Mouse (Mus musculus) CD4-positive naive resting alpha-beta T cell, adult 76 days (primary cell): ENCODE data around the gene Ap2a2. TPM values are rescaled to one million over a fixed set of nuclear protein-coding genes. Genes with fewer than 3 reads are reported as not detected.

Experiments used
- total RNA-seq: library from RNA; stranded (reverse); gene quantifications from one replicate; pipeline ENCODE4 v1.2.4, GENCODE M21; 2023

Gene Ap2a2
- 67.9 TPM for total RNA-seq

DNA sequence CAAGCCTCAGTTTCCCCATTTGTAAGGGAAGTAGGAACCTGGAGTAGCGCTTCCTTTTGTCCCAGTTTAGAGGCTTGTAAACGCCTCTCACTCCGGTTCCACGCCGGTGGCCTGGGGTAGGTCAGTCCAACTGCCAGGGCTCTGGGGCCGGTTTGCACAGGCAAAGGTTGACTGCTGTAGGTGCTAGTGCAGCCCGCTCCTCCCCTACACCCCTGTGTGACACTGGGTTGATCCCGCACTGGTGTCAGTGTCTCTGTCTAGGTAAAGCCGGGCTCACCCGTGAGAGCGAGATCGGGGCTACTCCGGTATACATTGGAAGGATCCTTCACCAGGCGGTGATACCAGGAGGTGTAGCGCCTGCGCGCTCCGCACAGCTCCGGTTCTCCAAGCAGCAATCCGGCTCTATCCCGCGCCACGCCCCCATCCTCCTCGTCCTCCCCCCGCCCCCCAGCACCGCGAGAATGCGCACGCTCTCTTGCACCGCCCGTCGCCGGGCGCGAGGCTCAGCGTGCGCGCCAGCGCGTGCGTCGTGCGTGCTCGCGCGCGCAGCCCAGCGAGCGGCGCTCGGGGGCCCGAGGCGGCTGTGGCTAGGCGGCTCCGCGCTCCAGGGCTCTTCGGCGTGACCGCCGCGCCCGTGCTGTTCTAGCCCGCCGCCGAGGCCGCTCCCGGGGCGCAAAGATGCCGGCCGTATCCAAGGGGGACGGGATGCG lies at the start of gene Ap2a2:
Gene Ap2a2, plus strand, starts transcription at position 492 of the 710 bp plus-strand sequence.

DNA sequence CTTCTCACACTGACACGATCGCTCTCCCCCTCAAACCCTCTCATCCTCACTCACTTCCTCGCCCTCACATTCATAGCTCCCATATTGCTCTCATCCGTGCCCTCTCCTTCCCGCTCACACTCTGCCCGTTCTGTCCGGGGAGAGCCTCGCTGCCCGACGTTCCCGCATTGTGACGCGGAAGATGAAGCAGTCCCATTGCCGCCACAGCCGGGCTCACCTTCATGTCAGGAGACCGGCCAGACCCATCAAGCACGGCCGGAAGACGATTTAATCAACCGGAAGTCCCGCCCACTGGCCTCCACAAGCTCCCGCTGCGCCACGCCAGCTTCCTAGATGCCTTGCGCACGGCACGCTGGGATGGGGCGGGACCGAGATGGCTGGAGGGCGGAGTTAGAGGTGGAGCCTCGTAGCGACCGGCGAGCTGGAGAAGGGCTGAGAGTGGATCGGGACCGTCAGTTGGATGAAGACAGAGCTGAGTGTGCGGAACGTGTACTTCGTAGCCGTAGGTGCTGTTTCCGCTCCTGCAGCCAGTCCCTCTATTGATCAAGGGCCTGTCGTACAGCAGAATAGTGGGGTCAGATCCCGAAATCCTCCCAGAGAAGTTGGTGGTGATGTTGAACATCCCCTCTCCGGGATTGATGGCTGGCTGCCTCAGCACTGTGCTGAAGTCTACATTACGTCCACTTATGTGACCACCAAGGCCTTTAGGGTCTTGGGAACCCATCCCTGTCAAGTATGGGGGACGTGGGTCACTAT lies 22.2 kb upstream of the Ap2a2 start, which contains the start of gene Chid1:
Gene Chid1, minus strand, starts transcription at position 302 of the 756 bp plus-strand sequence.

Other genes starting within 250 kb of the Ap2a2 start
- gene Deaf1, start 234.5 kb upstream of the Ap2a2 start, total RNA-seq = 56.9 TPM
- gene Tmem80, start 234.4 kb upstream of the Ap2a2 start, total RNA-seq = 22.6 TPM
- gene Eps8l2, start 223.3 kb upstream of the Ap2a2 start, total RNA-seq = not detected
- gene Taldo1, start 170.0 kb upstream of the Ap2a2 start, total RNA-seq = 88.3 TPM
- 29.1 TPM for gene Gatd1, start 148.0 kb upstream of the Ap2a2 start, total RNA-seq
- not detected for gene Cend1, start 132.7 kb upstream of the Ap2a2 start, total RNA-seq
- gene Slc25a22, start 124.3 kb upstream of the Ap2a2 start, total RNA-seq = 53.6 TPM
- 4.1 TPM for gene Pidd1, start 118.1 kb upstream of the Ap2a2 start, total RNA-seq
- 3,494 TPM for gene Rplp2, start 114.8 kb upstream of the Ap2a2 start, total RNA-seq
- gene Pnpla2, start 107.0 kb upstream of the Ap2a2 start, total RNA-seq = 66.5 TPM
- not detected for gene Cracr2b, start 101.1 kb upstream of the Ap2a2 start, total RNA-seq
- 14.0 TPM for gene Cd151, start 94.8 kb upstream of the Ap2a2 start, total RNA-seq
- 11.6 TPM for gene Polr2l, start 87.0 kb upstream of the Ap2a2 start, total RNA-seq
- gene Tspan4, start 86.9 kb upstream of the Ap2a2 start, total RNA-seq = 2.2 TPM
- gene Chid1, start 22.3 kb upstream of the Ap2a2 start, total RNA-seq = 20.1 TPM
- gene Muc6, start 93.1 kb downstream of the Ap2a2 start, total RNA-seq = not detected
- 2.3 TPM for gene Muc2, start 128.2 kb downstream of the Ap2a2 start, total RNA-seq
- gene Muc5ac, start 226.8 kb downstream of the Ap2a2 start, total RNA-seq = 0.06 TPM